Mouse (Mus musculus): ENCODE data around the gene Maz.
A peak's percentile ranks its signal among the peaks of the same experiment; 100 is the strongest.

The Maz gene

GRCm38 (mm10) chr7:127004122-127004875 lies 22.5 kb downstream of the Maz start:
- DNase-seq: no peak

- DNase-seq: no peak
Observed at GRCm38 (mm10) chr7:127003620-127004019, 23.2 kb downstream of the Maz start.

DNA sequence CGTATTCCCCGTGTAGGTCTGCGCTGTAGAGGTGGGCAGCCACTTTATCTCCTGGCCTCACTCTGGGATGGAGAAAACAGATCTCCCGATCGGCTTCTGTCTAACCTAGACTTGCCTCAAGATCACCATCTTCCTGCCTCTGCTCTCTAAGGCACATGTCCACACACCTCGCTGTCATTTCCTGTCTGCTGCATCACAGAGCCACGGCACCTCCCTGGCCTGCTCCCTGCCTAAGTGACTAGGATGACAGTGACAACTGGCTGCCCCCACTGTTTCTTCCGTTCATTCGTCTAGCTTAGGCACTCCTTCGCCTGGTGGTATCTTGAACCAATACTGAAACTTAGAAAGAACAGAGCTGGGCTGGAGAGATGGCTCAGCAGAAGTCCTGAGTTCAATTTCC lies 27.3 kb downstream of the Maz start:
- peak in 1 of 2 experiments; percentile 38 for DNase-seq

- DNase-seq: no peak
Observed at GRCm38 (mm10) chr7:126996449-126996848, 30.4 kb downstream of the Maz start.

GRCm38 (mm10) chr7:126988816-126989215 lies 38.0 kb downstream of the Maz start:
- peak in 1 of 2 experiments; percentile 53 for DNase-seq

GRCm38 (mm10) chr7:126986319-126986718 lies 40.5 kb downstream of the Maz start:
- peak; percentile 59 for DNase-seq

- DNase-seq: no peak
Observed at GRCm38 (mm10) chr7:126984667-126985444, 42.0 kb downstream of the Maz start.

DNA sequence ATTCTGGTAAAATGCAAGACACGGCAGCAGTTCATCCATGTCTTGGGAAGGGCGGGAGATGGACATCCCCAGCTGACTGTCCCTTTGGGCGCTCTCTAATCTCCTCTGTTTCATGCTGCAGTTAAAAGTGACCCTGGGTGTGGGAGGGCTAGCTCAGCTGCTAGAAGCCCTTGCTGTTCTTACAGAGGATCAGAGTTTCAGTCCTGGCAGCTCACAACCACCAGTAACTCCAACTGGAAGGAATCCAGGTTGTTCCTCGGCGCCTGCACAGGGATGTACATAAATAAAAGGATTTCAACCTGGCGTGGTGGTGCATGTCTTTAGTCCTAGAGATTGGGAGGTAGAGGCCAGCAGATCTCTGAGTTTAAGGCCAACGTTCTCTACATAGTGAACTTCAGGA lies 43.7 kb downstream of the Maz start:
- DNase-seq: no peak

- DNase-seq: no peak
Observed at GRCm38 (mm10) chr7:126982054-126982453, 44.8 kb downstream of the Maz start.

DNA sequence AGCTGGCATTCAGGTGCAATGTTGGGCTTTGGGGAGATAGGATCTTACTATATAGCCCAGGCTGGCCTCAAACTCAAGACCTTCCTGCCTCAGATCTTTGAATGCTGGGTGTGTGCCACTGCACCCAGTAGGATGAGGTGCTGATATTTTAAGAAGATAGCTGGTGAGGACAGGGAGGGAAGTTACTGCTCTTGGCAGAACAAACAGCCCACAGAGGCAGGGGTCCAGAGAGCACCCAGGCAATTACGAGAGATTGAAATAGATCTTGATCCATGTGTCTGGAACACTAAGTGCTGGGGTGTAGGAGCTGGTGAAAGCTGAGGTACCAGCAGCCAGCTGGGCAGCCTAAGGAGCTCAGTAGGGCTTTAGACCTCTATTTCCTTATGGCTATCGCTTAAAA lies 45.2 kb downstream of the Maz start:
- DNase-seq: no peak

DNA sequence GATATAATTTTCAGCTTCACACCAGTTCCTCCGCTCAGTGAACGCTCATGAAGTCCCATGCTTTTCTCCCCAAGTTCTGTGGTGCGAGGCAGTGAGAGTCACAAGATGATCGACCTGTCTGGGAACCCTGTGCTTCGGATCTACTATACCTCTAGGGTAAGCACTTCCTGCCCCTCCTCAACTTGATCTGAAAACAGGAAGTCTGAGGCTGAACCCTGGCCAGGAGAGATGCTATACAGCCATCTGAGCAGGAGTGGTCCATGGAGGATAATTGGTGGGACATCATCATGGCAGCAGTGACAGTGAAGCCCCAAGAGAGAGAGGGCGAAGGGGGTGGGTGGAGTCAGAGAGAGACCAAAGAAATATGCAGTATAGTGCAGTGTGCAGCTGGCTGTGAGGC lies 48.0 kb downstream of the Maz start:
- no peak for DNase-seq

DNA sequence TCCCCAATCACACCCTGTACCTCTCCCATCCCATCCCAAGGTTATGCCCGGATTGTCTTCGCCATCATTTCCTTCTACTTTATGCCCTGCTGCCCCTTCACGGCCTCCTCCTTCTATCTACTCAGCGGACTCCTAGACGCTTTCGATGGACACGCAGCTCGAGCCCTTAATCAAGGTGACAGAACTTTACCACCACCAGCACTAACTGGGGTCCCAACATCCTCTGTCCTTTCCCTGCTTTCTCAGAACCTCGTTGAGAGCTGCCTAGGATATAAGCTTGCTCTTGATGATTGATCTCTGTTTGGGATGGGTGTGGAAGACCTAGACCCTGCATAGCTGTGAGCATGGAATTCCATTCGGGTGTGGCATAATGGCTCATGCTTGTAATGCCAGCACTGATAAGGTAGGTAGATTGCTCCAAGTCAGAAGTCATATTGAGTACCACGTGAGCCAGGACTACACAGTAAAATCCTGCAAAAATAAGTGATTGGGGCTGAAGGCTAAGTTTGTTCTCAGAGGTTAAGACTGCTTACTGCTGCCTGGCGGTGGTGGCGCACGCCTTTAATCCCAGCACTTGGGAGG lies 49.9 kb downstream of the Maz start:
- DNase-seq: no peak

DNA sequence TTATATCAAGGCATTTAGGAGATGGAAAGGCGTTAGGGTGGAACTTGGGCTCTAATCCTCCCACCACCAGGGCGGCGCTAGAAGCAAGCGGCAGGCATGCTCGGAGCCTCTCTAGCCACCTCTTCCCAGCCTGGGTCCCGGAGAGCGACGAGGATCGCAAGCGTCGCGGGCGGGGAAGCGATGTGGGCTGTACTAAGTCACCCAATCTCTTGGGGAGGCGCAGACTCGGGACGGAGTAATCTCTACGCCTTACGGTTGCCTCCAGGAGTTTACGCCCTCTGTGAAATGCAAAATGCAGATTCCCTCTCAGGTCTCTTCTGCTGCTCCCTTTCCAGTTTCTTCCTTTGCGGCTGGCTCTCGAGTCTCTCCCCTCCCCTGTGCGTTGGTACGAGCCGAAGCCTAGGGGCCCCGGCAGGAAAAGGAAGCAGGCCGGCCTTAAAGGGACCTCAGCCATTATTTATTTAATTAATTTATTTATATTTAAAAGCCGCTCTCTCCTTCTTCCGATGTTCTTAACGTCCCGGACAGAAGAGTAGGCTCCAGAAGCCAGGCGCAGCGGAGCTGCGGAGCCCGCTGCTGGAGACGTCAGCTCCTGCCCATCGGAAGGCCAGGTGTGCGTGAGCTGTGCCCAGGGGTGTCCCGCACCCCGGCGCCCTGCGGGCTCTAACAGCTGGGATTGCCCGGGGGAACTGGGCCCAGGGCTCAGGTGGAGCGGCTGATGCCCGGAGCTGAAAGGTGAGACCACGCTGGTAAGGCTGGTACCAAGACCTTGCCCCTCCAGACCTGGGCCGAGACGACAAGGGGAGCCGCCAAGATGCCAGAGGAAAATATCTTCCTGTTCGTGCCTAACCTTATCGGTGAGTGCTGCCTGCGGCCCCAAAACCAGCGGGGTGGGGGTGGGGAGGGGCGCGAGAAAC lies 50.6 kb downstream of the Maz start, which contains the start of gene Cdiptos:
TSS of gene Cdiptos (minus strand) at position 149 of the 917 bp plus-strand sequence.
- DNase-seq: peak; percentile 94 to 95

GRCm38 (mm10) chr7:126975893-126975949 lies 51.1 kb downstream of the Maz start, which contains the start of gene Cdipt:
Gene Cdipt (plus strand): TSS chr7:126975914.
- DNase-seq: no peak

DNA sequence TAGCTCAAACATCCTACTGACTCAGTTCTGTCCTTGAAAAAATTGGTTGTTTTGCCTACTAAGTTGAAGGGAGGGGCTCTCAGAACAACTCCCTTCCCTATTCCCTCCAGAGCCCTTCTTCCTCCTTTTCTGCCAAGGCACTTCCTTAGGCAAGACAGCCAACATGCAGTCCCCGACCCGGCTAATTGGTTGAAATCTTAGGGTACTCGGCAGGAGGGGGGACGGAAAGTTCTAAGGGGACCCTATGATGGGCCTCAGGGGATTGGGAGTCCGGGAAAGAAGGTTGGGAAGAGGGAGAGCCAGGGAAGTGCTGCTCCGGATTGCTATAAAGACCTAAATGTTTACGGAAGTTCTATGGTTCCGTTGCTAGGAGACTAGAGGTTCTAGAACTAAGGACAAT lies 51.3 kb downstream of the Maz start:
- DNase-seq: no peak
